Mouse (Mus musculus) naive thymus-derived CD4-positive, alpha-beta T cell, adult 2 months (primary cell): ENCODE results near the gene Srpk2.
"Not testable (repeated sequence)": the region's sequence is repeated elsewhere in the genome, so short reads cannot be mapped to it uniquely, and the experiment has no call there.

Experiments
- DNase-seq: peaks from one replicate; pipeline ENCODE4 v3.0.0-alpha.2; 2011; ENCODE audit warnings: low read depth

Srpk2 gene

DNA sequence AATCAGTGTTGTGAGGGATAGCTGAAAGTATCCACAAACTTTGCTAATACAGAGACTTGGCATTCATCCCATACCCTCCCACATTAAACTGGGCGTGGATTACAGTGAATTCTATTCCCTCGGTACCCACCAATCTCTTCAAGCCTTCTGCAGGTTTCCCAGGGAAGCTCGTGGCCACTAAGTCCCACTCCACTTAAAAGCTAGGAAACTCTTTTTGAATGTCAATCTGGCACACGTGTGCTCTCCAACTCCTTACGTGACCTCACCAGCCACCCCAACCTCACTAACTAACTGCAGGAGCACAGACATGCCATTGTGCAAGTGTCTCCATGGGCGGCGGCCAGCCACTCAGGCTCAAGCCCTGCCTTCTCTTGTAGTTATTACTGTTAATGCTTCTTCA, 12.3 kb downstream of the Srpk2 start:
- DNase-seq = no peak

DNA sequence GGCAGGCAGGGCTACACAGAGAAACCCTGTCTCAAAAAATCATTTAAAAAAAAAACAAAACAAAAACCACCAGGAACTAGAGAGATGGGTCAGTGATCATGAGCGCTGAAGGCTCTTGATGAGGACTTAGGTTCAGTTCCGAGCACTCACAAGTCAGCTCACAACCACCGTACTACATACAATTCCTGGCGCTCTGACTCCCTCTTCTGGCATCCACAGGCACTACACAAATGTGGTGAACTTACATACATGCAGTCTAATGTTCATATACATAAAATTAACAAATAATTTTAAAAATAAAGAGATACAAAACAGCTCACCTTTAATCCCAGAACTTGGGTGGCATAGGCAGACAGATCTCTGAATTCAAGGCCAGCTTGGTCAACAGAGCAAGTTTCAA, 13.5 kb downstream of the Srpk2 start:
- DNase-seq = no peak

DNA sequence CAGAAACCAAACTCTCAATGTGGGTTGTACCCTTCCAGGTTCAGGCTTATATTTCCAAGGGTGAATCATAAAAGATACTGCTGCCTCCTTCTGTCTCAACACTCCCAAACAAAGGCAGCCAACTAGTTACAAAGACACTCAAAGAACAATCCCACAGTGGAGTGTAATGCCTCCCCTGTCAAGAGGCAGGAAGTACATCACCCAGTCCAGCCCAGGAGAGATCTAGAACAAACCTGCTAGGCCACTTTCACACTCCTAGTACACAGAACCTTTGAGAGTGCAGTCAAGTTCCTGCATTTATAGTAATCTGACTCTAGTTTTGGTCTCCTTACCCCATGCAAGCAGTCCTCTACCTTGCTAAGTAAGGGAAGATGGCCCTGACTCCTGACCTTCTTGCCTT, 18.5 kb downstream of the Srpk2 start:
- DNase-seq = no peak

DNA sequence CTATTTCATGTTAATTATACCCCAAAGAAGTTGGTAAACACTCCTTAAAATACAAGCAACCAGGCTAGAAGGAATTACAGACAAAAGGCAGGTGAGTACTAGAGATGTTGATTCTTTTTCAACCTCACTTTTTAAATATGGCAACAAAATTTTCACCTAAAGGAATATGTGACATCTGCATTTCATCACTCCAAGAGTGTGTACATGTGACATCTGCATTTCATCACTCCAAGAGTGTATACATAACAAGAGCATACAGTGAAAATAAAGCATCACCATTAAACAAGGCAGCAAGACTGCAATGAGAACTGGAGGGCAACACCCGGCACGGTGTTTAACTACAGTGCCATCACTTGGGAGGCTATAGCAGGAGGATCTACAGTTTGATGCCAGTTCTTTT, 23.2 kb downstream of the Srpk2 start:
- no peak for DNase-seq

DNA sequence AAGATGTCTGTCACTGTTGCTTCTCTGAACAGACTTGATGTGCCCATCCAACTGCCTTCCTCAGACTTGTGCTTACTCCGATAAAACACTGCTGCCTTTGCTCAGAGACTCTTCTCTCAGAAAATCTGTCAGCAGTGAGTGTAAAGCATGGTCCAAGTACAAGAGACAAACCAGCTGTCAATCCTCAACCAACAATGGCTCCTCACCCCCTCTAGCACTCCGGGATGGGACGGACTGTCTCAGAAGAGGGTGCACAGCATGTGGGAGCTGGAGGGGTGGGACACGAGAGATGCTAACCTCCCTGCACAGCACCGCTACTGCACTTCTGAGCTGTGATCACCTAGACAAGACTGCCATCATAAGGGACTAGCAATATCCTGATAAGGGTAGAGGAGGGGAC, 26.4 kb downstream of the Srpk2 start:
- DNase-seq = no peak

DNA sequence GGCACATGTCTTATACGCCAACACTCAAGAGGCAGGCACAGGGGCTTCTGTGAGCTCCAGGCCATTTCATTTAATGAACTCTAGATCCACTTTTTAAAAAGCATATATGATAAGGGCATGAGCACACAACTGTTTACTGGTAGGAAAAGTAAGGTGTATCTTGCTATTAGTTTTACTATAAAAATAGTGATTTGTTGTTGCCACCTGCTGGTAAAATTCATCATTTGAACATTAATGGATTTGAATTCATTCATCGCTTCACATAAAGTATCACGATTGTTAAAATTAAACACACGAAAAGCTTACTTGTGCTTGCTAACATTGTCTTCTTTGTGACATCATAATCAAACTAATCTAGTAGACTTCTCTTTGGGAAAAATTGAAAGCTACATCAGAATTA, 27.8 kb downstream of the Srpk2 start:
- DNase-seq = peak; percentile 50

DNA sequence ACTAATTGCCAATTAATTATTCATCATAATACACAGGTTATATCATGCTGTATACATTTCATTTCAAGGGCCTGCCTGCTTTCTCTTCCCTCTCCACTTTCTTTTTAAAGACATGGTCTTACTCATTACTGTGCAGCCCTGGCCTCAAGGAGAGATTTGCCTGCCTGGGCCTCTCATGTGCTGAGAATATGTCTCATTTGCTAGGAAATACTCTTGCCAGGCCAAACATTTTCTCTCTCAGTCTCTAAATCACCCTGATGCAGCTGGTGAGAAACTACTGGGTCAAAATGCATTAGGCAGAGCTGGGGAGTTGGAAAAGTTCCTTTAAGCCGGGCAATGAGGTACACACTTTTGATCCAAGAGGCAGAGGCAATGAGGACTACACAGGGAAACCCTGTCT, 29.4 kb downstream of the Srpk2 start:
- DNase-seq = no peak

DNA sequence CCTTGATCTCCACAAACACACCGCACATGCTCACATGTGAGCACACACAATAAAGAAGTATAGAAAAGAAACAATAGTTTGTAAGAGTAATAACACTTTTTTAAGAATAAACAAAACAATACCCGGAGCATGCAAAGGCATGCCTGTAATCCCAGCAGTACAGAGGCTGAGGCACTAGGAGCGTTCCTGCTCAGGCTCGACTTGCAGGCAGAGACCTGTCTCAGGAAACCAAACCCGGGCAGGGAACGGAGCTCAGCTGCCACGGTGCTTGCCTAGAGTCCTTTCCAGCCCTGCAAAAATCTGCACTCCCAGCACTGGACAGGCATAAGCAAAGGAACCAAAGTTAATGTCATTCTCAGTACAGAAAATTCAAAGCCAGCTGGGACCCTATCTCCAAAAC, 32.1 kb downstream of the Srpk2 start:
- DNase-seq = no peak

DNA sequence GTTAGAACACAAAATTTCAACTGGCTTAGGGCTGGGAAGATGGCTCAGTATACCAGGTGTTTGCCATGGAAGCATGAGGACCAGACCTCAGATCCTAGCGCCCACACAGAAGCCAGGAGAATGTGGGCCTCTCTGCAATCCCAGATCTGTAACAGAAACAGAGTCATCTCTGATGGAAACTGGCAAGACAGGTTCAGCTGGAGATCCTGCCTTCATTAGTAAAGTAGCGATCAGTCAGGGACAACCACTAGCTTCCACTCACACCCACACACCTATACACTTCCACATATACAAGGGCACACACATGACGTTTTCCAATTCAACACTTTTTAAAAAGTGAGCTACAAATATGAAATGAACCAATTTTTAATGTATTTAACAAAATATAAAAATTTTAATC, 32.6 kb downstream of the Srpk2 start:
- no peak for DNase-seq

DNA sequence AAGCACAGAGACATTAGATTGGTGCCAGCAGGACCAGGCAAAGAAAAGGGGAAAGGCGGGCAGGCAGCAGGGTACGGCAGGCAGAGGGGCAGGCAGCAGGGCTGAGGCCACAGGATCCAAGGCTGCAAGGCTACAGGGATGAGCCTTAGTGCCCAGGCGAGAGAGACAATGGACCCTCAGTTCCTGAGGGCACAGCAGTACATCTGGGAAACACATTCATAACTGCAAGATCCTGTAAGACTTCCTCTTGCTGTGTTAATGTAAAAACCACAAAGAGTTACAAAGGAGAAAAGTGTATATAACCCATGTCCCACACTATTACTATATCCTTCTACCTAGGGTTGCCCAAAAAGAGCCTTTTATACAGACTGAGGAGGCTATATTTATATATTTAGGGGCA, 33.9 kb downstream of the Srpk2 start:
- no peak for DNase-seq

DNA sequence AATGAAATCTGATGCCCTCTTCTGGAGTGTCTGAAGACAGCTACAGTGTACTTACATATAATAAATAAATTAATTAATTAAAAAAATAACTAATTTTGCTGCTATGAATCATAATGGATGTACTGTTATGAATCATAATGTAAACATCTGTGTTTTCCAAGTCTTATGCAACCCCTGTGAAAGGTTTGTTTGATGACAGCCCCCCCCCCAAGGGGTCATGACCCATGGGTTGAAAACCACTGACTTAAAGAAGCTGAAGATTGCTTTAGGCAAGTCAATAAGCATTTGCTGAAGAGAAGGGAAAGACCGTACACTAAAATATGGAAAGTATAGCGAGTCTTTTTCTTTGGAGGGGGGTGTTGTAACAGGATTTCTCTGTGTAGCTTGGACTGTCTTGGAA, 35.2 kb downstream of the Srpk2 start:
- DNase-seq = no peak

DNA sequence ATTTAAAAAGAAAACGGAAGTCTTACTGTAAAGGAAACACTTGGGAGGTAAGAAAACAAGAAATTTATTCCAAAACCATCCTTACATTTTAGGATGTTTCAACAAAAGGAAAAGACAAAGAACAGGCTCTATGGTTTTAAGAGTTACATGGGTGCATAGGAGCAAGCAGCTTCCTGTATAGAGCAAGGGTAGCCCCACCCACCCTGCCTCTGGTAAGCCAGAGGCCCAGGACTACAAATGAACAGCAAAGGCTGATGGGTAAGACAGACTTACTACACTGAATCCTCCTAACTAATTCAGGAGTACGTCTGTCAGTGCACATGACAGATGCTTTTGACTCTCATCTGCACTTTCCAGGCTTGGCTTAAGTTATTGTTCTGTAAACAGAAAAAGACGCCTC, 38.7 kb downstream of the Srpk2 start:
- peak; percentile 59 for DNase-seq

DNA sequence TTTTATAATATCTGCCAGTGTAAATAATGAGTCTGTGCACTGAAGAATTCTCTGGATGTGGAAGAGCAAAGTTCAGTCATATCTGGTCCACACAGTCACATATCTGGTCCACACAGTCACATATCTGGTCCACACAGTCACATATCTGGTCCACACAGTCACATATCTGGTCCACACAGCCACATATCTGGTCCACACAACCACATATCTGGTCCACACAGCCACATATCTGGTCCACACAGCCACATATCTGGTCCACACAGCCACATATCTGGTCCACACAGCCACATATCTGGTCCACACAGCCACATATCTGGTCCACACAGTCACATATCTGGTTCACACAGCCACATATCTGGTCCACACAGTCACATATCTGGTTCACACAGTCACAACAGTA, 45.2 kb downstream of the Srpk2 start:
- DNase-seq = not testable (repeated sequence)

DNA sequence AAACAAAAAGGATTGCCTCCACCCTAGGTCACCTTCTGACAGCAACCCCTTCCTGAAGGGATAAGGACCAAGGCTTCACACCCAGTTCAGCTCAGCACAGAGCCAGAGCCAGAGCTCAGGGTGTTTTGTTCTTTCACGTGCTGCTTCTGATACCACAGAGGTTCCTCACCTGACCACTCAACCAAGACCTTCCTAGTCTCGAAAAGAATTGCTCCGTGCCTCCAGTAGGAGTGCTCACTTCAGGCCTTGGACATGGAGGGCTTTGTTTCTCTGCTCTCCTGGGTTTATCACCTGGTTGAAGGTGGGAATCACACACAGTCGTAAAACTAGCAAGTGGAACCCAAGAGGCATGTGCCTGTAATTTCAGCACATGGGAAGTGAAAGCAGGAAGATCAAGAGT, 46.4 kb downstream of the Srpk2 start:
- DNase-seq = peak; percentile 23

DNA sequence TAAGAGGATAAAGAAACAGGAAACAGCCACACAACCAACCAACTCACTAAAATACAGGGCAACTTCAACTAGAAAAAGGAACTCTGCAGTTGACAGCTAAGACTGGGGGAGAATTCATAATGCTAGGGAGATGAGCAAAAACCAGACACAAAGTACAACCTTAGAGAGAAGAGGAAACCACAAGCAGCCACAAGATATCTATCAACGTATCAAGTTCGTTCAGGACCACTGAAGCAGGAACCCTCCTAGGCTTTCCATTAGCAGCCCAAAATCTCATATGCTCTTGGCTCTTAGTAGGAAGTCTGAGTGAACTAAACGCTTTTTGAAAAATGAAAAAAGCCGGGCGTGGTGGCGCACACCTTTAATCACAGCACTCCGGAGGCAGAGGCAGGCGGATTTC, 47.1 kb downstream of the Srpk2 start:
- peak; percentile 76 for DNase-seq

DNA sequence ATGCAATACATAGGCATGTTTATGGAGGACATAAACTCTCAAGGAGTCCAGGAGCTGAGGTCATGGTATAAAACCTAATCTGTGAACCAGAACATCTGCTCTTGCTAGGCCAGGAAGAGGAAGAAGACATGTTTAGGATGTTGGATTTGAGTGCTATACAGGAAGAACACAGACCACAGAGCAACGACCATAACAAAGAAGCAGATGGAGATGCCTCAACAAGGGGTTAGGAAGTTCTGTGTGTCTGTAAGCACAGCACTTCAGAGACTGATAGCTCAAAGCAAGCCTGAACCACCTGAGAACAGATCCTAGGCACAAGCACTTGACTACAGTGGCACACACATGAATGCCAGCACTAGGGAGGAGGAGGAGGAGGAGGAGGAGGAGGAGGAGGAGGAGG, 52.9 kb downstream of the Srpk2 start:
- DNase-seq = peak; percentile 57

DNA sequence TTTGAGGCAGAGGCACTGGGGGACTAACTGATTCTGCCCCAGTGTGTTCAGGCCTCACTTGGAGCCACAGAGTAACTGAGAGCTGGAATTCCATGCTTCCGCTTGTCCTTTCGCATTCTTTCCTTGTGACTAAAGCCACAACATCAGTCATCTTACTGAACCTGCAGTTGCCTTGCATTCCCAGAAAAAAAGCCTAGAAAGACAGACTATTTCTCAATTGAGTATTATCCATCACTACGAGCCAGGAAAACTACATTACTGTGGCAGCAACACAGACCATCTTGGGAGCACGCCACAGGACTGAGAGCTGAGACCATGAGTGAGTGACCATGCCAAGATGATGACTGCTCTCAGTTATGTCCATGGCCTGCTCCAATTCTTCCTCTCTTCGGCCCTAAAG, 57.2 kb downstream of the Srpk2 start:
- no peak for DNase-seq

DNA sequence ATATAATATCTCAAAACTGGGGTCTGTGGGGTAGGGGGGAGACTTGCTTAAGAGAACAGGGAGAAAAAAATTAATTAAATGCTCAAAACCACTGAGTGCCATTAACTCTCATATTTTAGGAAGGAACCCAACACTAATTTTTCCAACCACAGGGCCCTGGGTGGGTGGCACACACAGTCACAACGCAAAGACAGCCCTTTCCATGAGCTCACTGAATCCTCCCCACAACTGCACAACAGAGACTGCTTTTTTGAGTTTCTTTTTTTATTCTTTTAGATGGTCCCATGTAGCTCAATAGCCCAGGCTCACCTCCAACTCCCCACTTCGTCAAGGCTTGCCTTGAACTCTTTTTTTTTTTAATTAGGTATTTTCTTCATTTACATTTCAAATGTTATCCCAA, 58.2 kb downstream of the Srpk2 start:
- DNase-seq = no peak

DNA sequence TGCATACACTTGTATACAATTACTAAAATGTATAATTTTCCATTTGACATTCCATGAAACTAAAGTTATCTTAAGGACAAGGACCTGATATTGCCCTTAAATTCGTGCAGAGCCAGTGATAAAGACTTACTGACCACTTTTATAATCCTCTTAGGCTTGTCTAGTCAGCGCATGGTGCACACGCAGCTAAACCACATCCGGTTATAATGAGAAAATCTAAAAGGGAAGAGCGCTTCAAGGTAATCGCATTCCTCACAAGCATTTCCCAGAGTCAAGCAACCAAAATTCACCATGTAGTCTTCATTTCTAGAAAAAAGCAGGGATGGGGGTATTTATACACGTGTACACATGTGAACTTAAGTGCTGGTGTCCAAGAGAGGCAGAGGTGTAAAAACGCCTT, 63.8 kb downstream of the Srpk2 start:
- peak; percentile 44 for DNase-seq

DNA sequence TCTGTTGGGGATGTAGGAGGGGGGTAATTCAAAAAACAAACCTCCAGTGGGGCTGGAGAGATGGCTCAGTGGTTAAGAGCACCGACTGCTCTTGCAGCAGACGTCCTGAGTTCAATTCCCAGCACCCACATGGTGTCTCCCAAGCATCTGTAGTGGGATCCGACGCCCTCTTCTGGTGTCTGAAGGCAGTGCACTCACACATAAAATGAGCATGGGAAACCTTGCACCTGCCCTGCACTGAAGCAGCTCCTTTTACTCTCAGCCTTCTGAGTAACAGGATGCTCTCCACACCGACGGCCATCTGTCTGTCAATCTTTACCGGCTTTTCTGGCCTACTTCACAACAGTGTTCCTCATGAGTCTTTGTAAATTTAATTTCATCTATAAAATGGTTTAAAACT, 65.8 kb downstream of the Srpk2 start:
- DNase-seq = no peak

DNA sequence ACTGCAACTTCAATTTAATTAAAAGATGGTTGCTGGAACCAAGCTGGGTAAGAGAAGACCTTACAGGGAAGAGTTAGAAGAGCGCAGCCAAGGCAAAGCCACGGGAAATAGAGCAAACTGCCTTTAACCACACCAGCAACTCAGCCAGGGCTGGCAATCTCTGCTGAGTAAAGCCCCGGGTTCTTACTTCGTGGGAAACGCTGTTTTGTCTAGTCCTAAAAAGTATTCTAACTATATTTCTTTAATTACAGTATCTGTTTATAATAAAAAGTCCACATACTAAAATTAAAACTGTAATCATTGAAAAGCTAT, 67.4 kb downstream of the Srpk2 start:
- DNase-seq = no peak

DNA sequence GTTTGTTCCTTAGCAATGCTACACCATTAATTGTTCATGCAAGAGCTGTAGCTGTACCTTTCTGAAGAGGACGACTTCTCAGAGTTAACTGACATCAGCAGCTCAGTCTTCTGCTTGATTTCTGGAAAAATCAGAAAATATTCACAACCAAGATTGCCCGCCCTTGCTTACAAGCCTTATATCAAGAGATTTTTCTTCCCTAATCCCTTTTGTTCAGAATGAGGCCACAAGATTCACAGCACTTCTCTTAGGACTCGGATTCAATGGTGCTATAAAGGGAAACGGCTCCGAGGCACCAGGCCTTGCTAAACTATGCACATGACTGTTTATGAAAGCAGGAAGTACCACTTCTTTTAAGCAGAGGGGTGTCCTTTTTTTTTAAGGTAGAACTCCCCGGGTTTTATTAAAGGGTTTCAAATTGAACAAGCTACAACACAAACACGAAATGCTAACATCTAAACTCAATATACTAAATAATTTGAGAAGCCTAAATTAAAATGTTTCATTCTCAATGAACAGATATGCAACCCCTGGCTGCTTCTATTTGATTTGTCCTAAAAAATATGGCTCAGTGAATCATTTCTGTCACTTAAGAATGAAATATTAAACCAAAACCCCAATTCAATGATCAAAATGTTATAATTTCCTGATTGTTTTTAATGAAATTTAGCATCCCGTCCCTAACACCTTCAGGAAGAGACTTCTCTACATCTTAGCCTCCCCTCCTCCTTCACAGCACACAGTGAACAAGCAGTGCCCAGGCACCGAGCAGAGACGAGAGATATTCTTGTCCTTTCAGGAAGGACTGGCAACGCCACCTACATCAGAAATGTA, 67.9 kb downstream of the Srpk2 start:
- DNase-seq = peak; percentile 85

DNA sequence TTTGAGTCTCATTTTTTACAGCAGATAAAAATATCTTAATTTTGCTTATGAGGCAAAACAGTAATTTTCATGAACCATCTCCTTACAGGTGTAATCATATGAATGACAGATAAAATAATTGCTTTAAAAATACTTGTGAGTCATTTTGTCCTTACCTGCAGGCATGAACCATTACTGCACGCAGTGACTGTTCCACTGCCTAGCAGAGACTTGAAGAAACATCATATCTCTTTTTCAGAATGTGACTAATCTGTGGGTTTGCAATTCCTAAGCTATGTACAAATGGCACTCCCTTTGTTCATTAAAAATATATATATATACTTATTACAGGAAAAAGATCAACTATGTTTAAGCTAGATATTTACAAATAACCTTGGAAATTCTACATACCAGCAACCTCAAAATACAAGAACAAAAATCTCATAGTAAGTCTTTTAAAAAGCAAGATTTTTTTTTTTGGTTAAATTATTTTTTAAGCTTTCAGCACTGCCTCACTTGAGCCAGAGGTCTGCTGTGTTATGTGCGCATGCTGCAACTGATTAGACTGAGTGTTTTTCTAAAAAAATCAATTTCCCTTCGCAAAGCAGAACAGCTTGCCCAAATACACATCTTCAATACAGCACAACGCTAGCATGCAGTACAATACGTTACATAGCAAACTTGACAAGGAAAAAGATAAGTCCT, 68.7 kb downstream of the Srpk2 start:
- peak; percentile 42 for DNase-seq

DNA sequence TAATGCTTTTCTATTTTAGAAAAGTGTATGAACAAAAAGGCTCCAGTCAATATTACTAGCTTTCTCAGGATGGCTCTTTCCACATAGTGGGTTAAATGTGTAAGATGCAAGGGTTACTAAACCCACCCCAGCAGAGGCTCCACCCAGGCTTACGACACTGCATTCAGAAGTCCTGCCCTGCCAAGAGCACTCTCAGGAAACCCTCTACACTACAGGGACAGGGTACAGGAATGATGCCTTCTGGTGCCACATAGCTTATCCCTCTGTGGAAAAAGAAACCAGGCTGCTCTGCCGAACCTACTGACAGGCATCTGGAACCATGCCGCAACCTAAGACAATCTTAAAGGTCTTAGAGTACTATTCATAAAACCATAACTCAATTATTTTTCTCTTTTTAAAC, 71.6 kb downstream of the Srpk2 start:
- no peak for DNase-seq
